Mouse (Mus musculus): Measurements from ENCODE around the gene Trim69.
"Not testable (repeated sequence)": the region's sequence is repeated elsewhere in the genome, so short reads cannot be mapped to it uniquely, and the experiment has no call there.

Gene Trim69

GRCm38 (mm10) chr2:122206440-122207107, 46.1 kb downstream of the Trim69 start:
- peak; percentile 12 for DNase-seq (ENCODE audit: inconsistent ontology term)

GRCm38 (mm10) chr2:122210534-122211228, 50.2 kb downstream of the Trim69 start:
- no peak for DNase-seq (ENCODE audit: inconsistent ontology term)

GRCm38 (mm10) chr2:122217075-122217474, 56.6 kb downstream of the Trim69 start:
- DNase-seq (ENCODE audit: inconsistent ontology term): not testable (repeated sequence)

- peak; percentile 11 for DNase-seq (ENCODE audit: inconsistent ontology term)
Measured at GRCm38 (mm10) chr2:122218234-122218633, 57.7 kb downstream of the Trim69 start.

GRCm38 (mm10) chr2:122221378-122221777, 60.9 kb downstream of the Trim69 start:
- no peak for DNase-seq (ENCODE audit: inconsistent ontology term)

- DNase-seq (ENCODE audit: inconsistent ontology term): no peak
Measured at GRCm38 (mm10) chr2:122221798-122222197, 61.3 kb downstream of the Trim69 start.

GRCm38 (mm10) chr2:122222272-122222671, 61.8 kb downstream of the Trim69 start:
- DNase-seq (ENCODE audit: inconsistent ontology term): no peak

GRCm38 (mm10) chr2:122223654-122224053, 63.2 kb downstream of the Trim69 start:
- no peak for DNase-seq (ENCODE audit: inconsistent ontology term)
